13 mouse cellular contexts compared by ENCODE assay signal in genomic region chr13:21035011-21035410, GRCm38 (mm10). TPM values are rescaled to one million over a fixed set of nuclear protein-coding genes. Genes with fewer than 3 reads are reported as not detected.
A peak's percentile ranks its signal among the peaks of the same experiment; 100 is the strongest.
DNase-seq lines count a peak whose midpoint lies in the region; ATAC-seq and TF ChIP-seq lines count a peak whose summit lies in the region.
"Had no signal": no experiment of that assay in that cellular context is flagged by ENCODE, and none has a peak within 500 bp of the region (broad histone marks: within the 10 kb centered on the region; RNA-seq: fewer than 3 reads in every experiment).

No protein-coding gene starts in this region.

- TF ChIP-seq EP300 in heart, postnatal 0 days (IDR thresholded peaks at IDR 0.05; ENCODE audit: low read depth), result no peak

- DNase-seq in heart, postnatal 0 days (ENCODE audit: low spot score), result peak; percentile 53
- DNase-seq in heart, postnatal 4 days, result no peak
- peak; percentile 7 for DNase-seq in A20 (ENCODE audit: low read depth, low spot score)
- peak; percentile 7 for DNase-seq in Muller cell, postnatal 12 days (ENCODE audit: inconsistent ontology term)
- DNase-seq in hindbrain, embryonic 14.5 days (ENCODE audit: low spot score), result peak; percentile 72
- DNase-seq in layer of hippocampus, postnatal 25 days (ENCODE audit: extremely low spot score in 1 of 2, low spot score in 1 of 2), result no peak
- DNase-seq in spleen, postnatal 36 days (ENCODE audit: low spot score in 2 of 2), result no peak
- no peak for DNase-seq in urinary bladder, postnatal 25 days (ENCODE audit: low spot score)

- no peak overlapping the region for H3K9ac ChIP-seq in heart, postnatal 0 days (replicated peaks; ENCODE audit: low read depth, low read length)
- no peak overlapping the region for H3K9ac ChIP-seq in hindbrain, embryonic 14.5 days
- H3K9ac ChIP-seq: liver, embryonic 12.5 days had no signal

- H3K4me1 ChIP-seq in heart, postnatal 0 days (ENCODE audit: control insufficient read depth, insufficient read depth), result no peaks in the 10 kb centered on the region
- no peaks in the 10 kb centered on the region for H3K4me1 ChIP-seq in hindbrain, embryonic 14.5 days (replicated peaks; ENCODE audit: control insufficient read depth, insufficient read depth, low read length)
- H3K4me1 ChIP-seq: liver, embryonic 12.5 days had no signal

- no peaks in the 10 kb centered on the region for H3K27me3 ChIP-seq in heart, postnatal 0 days (ENCODE audit: control insufficient read depth, insufficient read depth, low read length)
- H3K27me3 ChIP-seq in hindbrain, embryonic 14.5 days (ENCODE audit: control insufficient read depth, insufficient read depth, low read length), result no peaks in the 10 kb centered on the region
- H3K27me3 ChIP-seq: liver, embryonic 12.5 days had no signal

- no peak overlapping the region for H3K27ac ChIP-seq in heart, postnatal 0 days (ENCODE audit: low read depth)
- H3K27ac ChIP-seq in hindbrain, embryonic 14.5 days, result no peak overlapping the region
- H3K27ac ChIP-seq: liver, embryonic 12.5 days had no signal

- ATAC-seq in heart, postnatal 0 days (ENCODE audit: insufficient read depth, low read depth), result no peak
- no peak; the same call in 1 of the 2 replicates for ATAC-seq in hindbrain, embryonic 14.5 days (ENCODE audit: low FRiP score)
- ATAC-seq: liver, embryonic 12.5 days had no signal

- H3K4me3 ChIP-seq in heart, postnatal 0 days (ENCODE audit: low read depth, low read length), result no peak overlapping the region
- no peak overlapping the region for H3K4me3 ChIP-seq in hindbrain, embryonic 14.5 days (replicated peaks; ENCODE audit: low read length)
- H3K4me3 ChIP-seq: liver, embryonic 12.5 days had no signal

- H3K4me2 ChIP-seq in heart, postnatal 0 days (ENCODE audit: low read depth, low read length), result no peak overlapping the region
- no peak overlapping the region for H3K4me2 ChIP-seq in hindbrain, embryonic 14.5 days (replicated peaks)
- H3K4me2 ChIP-seq: liver, embryonic 12.5 days had no signal

- 66% methylated on average over 3 of the region's 3 CpGs for WGBS in heart, postnatal 0 days
- WGBS in hindbrain, embryonic 14.5 days, result 78% methylated on average over 3 of the region's 3 CpGs

- TF ChIP-seq CTCF in heart, postnatal 0 days (IDR thresholded peaks at IDR 0.05; ENCODE audit: low read depth), result peak; percentile 49

- H3K36me3 ChIP-seq in heart, postnatal 0 days (replicated peaks; ENCODE audit: control insufficient read depth, insufficient read depth, low read length), result no peaks in the 10 kb centered on the region
- no peaks in the 10 kb centered on the region for H3K36me3 ChIP-seq in hindbrain, embryonic 14.5 days (replicated peaks; ENCODE audit: control insufficient read depth, insufficient read depth)
- H3K36me3 ChIP-seq: liver, embryonic 12.5 days had no signal

- H3K9me3 ChIP-seq in heart, postnatal 0 days (replicated peaks; ENCODE audit: control insufficient read depth, low read length), result no peaks in the 10 kb centered on the region
- no peaks in the 10 kb centered on the region for H3K9me3 ChIP-seq in hindbrain, embryonic 14.5 days (ENCODE audit: control insufficient read depth, low read length)
- H3K9me3 ChIP-seq: liver, embryonic 12.5 days had no signal

RNA-seq across cellular contexts. Expression of gene Olfr1370, which starts 39.7 kb away (rescaled TPM):
- not detected in 2 replicates for total RNA-seq in heart, postnatal 0 days (2014; rRNA removed; ENCODE audit: low replicate concordance)
- polyA plus RNA-seq in heart, postnatal 0 days (2015; fragmentation: Nextera tagmentation; extraction: Ambion mirVana), result not detected in 2 replicates
- total RNA-seq in heart, postnatal 4 days (2021), result not detected
- polyA plus RNA-seq in hindbrain, embryonic 14.5 days (2014; fragmentation: Nextera tagmentation; extraction: Ambion mirVana), result not detected in 2 replicates
- total RNA-seq in layer of hippocampus, postnatal 25 days (2021), result not detected
- total RNA-seq: gastrocnemius, adult 8-10 months; hematopoietic stem cell, adult 5-6 weeks; layer of hippocampus, adult 18-20 months had no signal
- polyA plus RNA-seq: liver, embryonic 12.5 days; small intestine, adult 2 months had no signal

Comparison
In these comparisons a context has a peak if more than half of its experiments do, and no peak if none do; other contexts are left out.
1. DNase-seq: peak in heart, postnatal 0 days (single experiment), A20 (single experiment), Muller cell, postnatal 12 days (single experiment) and hindbrain, embryonic 14.5 days (single experiment); none in heart, postnatal 4 days (single experiment), layer of hippocampus, postnatal 25 days (0 of 2), spleen, postnatal 36 days (0 of 2) and urinary bladder, postnatal 25 days (single experiment).